Mouse (Mus musculus) mouse trophoblast stem cell (cell line): ENCODE results near the gene Tomm40.
"Not testable (repeated sequence)": the region's sequence is repeated elsewhere in the genome, so short reads cannot be mapped to it uniquely, and the experiment has no call there.

Experiments used
- in situ Hi-C, 2 experiments: fragments of 300-500 bp; cut with MseI, MboI; formaldehyde crosslinking; loops; 2 replicates in 1 of 2; 3 replicates in 1 of 2; pipeline ENCODE4 v1.15.1; 2025

Tomm40 gene

DNA sequence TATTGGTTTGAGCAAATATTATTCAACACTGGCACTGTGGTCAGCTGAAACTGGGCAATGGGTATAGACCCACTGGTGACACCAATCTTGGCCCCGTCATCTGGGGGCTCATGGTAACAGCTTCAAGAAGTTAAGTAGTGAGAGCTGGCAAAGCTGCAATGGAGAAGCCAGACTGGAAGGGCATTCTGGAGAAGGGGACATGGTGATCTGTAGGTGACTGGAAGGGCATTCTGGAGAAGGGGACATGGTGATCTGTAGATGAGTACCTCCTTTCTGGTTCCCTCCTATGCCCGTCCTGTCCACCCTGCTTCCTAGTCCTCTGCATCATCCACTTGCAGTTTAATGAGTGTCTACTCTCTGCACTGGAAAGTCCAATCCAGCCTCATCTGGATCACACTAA is 26.6 kb downstream of the Tomm40 start:
- in situ Hi-C loops, result no loop called here

DNA sequence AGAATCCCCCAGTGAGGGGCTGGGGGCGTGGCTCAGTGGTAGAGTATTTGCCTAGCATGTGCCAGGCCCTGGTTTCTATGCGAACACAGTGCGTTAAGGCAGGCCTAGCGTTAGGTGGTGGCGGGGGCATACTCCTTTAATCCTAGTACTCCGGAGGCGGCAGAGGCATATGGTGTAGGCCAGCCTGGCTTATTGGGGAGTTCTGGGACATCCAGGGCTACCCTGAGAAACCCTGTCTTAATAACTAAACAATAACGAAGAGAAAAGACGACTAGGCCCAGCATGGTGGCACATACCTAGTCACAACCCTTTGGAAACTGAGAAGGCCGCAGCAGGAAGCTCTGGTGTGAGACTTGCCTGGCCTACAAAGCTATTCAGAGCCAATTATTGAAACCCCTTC is 27.1 kb downstream of the Tomm40 start:
- in situ Hi-C loops, result no loop called here

DNA sequence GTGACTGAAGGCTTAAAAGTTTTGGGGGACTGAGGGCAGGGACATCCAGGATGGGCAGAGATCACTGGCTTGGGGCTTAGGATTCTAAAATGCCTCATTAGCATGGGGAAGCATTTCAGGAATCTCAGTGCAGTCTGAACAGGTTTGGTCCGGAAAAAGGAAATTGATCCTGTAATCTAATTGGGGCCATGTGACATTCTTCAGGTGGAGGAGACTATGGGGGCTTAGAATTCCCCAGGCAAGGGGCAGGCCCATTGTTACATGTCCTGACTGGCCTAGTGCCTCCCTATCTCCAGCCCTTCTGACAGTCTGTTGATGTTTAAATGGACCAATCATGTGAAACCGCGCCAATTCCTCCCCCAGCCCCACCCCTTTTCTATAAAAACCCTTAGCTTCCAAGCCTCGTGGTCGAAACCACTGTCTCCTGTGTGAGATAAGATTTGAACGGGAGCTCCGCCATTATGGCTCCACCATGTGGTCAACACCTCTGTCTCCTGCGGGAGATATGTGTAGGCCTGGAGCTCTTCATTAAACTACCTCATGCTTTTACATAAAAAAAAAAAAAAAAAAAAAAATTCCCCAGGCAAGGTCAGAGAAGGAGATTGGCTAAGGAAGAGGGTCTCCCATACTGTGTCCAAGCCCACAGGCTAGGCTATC is 28.2 kb downstream of the Tomm40 start:
- in situ Hi-C loops, result not testable (repeated sequence)

DNA sequence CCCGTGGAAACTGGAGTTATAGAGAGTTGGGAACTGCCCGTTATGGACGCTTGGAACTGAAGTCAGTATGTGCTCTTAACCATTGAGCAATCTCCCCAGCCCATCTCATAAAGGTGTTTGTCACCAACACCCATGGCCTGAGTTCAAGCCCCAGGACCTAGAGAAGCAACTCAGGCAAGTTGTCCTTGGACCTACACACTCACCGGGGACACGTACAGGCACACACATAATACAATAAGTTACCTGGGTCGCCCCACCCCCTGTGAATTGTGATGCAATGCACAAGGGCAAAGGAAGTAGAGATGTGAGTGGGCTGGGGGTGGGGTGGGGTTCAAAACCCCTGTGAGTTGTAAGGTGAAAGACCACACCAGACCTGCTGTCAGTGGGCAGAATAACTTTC is 28.7 kb downstream of the Tomm40 start:
- in situ Hi-C loops, result no loop called here

DNA sequence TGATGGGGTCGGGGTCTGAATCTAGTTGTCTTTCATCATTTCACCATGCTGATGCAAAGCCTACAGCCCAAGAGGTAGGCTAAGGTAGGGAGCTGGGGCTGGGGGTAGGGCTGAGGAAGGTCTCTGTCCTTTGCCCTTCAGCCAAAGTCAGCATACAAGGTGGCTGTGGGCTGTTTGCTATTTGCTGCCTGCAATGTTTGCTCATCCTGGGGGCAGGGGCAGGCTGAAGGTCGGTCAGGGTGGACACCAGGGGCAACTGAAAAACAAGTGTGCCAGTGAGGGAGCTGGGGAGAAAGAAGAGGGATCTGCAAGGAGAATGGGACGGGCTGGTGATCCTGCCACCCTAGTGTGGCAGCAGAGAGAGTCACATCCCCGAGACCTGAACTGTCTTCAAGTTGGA is 29.9 kb downstream of the Tomm40 start:
- in situ Hi-C loops, result no loop called here

DNA sequence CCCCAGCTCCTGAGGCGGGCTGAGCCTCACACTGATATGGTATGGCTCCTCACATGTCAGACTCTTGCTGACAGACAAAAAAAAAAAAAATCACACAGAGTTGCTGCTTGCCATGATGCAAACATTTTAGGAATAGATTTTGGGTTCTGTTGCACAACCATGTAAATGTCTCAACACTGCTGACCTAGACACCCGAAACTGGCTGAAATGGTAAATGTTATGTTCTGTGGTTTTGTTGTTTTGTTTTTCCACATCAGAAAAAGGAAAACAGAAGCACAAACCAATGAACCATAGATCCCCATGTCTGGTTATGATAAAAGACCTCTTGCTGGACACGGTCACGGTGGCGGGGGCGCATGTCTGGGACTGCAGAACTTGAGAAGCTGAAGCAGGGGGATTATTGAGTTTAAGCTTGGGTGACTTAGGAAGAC is 31.5 kb downstream of the Tomm40 start:
- in situ Hi-C loops, result no loop called here

DNA sequence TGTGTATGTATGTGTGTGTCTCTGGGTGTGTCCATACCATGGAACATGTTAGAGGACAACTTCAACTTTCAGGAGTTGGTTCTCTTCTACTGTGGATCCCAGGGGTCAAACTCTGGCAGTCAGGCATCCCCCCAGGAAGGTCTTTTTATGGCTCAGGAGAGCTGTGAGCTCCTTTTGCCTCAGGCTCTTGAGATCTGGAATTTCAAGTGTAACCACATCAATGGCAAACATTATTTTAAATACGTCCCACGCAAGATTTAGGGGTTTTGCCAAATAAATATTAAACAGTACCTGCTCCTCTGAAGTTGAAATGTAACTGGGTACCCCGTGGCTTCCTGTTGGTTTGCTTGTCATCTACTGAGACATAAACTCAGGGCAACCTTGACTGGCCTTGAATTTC is 32.3 kb downstream of the Tomm40 start:
- in situ Hi-C loops, result no loop called here

DNA sequence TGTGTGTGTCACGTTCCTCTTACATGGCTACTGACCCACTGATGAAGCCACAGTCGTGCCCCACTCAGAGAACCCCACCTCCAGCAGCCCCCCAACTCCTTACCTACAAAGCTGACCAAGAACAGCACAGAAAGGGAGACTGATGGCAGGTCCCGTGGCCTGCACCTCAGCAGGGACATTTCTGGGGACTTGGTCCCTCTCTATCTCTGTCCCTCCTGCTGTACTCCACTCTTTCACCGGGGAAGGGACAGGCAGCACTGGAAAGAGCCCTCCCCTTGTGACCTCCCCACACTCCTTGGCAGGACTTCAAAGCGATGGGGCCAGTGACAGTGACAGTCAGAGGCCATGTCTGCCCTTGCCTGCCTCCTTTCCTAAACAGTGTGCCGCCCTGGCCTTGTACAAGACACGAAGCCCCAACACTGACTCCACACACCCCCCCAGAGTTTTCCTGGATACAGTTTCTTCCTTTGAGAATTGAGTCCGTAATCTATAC is 34.0 kb downstream of the Tomm40 start, which contains the start of the genes Gm44805 and Apoc4:
Gene Gm44805, minus strand, starts transcription at position 222 of the 493 bp plus-strand sequence.
Gene Apoc4, minus strand, starts transcription at position 278 of the 493 bp plus-strand sequence.
- in situ Hi-C loops, result no loop called here

DNA sequence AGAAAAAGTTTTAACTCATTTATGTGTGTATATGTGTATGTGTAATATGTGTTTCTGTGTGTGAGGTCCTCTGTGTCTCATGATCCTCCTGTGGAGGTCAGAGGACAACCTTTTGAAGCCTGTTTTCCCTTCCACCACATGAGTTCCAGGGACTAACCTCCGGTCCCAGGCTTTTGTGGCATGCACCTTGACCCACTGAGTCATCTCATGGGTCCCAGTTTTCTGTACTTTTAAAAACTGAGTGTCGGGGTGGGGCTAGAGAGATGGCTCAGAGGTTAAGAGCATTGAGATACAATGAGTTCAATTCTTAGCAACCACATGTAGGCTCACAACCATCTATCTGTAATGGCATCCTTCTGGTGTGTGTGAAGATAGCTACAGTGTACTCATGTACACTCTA is 34.5 kb downstream of the Tomm40 start:
- in situ Hi-C loops, result no loop called here

DNA sequence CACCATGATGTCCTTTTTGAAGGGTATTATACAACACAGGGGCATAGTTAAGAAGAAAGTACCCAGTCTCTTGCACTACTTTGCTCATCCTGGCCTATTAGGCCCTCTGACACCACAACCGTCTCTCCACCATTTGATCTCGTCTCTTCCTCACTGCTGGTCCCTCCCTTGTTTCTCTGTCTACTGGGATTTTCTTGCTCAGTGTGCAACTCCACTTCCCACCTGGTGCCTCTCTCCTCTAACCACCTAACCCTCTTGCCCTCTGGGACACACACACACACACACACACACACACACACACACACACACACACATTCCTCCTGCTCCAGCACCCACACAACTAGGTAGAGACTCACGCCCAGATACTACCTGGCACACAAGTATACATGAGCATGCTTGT is 36.3 kb downstream of the Tomm40 start:
- in situ Hi-C loops, result no loop called here

DNA sequence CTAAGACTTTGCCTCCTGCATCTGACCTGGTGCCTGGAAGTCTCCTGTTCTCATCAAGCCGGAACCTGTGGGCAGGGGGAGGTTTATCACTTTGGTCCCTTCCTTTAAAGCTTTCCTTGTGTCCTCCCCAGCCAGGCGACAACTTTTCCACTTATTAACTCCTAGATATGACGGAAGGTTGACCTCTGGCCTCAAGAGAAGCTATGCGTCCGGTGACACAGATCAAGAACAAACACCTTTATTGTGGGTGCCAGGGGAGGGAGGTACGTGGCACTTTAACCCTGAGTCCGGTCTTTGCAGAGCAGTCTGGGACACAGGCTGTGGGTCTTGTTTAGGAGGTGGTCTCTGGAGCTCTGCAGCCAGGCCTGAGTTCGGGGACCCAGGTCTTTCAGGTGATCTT is 37.4 kb downstream of the Tomm40 start, which contains the start of gene Apoc2:
Gene Apoc2, minus strand, starts transcription at position 70 of the 400 bp plus-strand sequence.
- in situ Hi-C loops, result no loop called here

DNA sequence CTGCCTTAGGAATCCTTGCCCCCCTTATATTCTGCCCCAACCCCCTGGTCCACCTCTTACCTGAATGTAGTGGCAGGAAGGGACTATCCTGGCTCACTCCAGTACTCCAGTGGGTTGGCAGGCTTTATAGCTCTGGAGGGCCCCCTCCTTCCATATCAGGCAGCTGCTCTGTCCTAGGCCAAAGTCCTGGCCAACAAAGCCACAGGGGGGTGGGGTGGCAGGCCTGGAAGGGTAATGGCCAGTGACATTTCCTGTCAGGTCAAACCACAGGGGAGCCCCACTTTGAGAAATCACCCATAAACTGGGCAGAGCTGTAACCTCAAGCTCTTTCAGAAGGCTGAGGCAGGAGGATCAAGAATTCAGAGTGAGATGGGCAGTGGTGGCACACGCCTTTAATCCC is 38.6 kb downstream of the Tomm40 start:
- in situ Hi-C loops, result no loop called here

DNA sequence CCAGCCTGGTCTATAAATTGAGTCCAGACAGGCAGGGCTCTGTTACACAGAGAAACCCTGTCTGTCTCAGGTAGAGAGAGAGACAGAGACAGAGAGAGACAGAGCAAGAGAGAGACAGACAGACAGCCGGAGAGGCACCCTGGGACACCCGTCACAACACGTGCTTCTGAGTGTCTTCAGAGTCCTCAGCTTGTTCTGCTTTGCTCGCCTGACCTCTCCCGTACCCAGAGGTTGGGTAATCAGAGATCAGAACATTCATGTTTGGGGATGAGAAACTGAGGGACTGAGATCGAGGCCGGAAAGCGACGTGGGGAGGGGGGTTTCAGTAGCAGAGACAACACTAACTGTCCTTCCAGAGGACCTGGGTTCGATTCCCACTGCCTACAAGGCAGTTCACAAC is 39.4 kb downstream of the Tomm40 start:
- in situ Hi-C loops, result no loop called here

DNA sequence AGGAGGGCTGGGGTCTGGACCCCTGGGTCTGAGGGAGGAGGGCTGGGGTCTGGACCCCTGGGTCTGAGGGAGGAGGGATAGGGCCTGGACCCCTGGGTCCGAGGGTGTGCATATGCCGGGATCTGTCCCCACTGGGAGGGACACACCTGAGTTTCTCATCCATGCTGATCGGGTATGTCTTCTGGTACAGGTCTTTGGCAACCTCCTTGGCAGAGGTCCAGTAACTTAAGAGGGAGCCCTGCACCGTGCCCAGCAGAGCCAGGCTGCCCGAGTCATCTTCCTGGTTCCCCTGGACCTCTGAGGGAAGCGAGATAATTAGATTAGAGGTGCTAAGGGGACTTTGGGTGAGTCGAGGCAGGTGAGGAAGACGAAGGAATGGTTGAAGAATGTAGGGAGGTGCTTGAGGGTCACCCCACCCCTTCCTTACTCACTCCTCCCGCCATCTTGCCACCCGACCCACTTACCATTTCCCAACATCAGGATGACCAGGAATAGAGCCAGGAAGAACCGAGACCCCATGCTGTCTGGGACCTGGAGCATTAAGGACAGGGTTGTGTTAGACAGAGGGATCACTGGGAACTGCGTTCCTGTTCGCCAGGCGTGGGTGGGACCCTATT is 42.0 kb downstream of the Tomm40 start:
- in situ Hi-C loops, result no loop called here

DNA sequence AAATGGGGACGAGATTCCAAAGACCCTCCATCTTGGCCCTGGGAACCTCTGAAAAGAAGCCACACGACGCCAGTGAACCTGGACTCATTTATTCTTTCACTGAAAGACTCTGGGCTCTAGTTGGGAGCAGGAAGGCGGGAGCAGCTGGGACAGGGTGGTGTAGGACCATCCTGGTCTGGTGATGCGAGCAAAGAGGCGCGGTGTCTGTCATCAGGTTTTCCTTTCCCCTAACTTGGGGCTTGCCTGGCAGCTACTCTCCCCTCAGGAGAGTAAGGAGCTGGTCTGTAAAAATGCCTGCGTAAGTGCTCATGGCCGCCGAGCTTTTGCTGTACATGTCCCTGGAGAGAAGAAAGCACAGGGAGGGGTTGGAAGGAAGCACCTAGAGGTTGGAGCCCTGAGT is 43.7 kb downstream of the Tomm40 start:
- in situ Hi-C loops, result no loop called here

DNA sequence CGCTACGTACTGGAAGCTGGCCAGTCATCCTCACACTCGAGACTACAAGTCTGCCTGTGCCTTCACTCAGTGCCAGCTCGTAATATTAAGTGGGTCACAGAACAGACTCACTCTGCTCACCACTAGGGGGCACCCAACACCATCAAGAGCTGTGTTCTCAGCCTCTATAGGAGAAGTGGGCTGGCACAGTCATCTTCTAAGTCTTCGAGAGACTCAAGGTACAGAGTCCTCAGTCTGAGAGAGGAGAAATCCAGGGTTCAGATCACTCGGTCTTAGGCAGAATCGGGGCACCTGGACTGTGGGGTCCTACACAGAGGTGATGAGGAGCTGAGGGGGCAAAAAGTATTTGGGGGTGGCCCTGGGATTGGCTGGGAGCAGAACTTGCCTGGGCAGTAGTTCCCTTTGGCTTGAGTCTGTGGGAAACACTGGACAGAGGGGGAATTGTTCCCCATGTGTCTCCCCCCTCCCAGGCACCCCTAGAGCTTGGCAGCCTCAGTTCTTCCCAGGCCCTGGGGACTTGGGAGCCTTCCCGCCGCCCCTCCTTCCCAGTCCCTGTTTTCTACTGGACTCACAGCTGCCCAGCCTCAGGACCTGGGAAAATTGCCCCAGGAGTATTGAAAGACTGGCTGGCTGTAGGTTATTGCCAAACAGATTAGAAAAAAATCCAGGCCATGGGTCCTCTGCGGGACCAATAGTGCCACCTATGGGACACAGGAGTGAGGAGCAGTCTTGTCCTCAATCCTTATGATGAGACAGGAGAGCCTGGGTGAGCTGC is 46.1 kb downstream of the Tomm40 start:
- in situ Hi-C loops, result loop anchor here in 1 of 2 experiments (5.0 kb wide), 1 partner anchor 33 kb away; no protein-coding TSS in a partner anchor

DNA sequence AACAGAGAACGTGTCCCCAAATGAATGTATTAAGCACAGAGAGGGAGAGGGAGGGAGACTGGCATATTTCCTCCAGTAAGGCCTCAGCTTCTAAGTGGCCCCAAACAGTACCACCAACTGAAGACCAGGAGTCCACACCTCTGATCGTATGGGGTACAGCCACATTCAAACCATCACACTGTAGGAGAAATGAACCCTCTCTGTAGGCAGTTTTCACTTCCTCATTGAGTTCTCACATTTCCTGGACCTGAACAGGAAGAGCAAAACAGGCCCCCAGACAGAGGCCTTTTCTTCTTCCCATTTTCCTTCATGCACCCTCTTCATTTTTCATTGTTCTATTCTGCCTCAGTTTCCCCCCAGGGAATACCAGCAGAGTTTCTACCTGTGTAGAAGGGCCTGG is 47.8 kb downstream of the Tomm40 start:
- in situ Hi-C loops, result loop anchor here in 1 of 2 experiments (5.0 kb wide), 1 partner anchor 35 kb away; no protein-coding TSS in a partner anchor

DNA sequence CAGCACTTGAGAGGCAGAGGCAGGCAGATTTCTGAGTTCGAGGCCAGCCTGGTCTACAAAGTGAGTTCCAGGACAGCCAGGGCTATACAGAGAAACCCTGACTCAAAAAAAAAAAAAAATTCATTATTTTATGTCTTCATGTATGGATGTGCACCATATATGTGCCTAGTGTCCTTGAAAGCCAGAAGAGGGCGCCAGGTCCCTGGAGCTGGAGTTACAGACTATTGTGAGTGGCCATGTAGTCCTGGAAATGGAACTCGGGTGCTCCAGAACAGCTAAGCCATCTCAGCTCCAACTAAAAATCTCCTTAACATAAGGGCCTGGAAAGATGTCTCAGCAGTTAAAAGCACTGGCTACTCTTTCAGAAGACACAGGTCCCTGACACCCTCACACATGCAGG is 48.5 kb downstream of the Tomm40 start:
- in situ Hi-C loops, result loop anchor here in 1 of 2 experiments (5.0 kb wide), 1 partner anchor 36 kb away; no protein-coding TSS in a partner anchor

DNA sequence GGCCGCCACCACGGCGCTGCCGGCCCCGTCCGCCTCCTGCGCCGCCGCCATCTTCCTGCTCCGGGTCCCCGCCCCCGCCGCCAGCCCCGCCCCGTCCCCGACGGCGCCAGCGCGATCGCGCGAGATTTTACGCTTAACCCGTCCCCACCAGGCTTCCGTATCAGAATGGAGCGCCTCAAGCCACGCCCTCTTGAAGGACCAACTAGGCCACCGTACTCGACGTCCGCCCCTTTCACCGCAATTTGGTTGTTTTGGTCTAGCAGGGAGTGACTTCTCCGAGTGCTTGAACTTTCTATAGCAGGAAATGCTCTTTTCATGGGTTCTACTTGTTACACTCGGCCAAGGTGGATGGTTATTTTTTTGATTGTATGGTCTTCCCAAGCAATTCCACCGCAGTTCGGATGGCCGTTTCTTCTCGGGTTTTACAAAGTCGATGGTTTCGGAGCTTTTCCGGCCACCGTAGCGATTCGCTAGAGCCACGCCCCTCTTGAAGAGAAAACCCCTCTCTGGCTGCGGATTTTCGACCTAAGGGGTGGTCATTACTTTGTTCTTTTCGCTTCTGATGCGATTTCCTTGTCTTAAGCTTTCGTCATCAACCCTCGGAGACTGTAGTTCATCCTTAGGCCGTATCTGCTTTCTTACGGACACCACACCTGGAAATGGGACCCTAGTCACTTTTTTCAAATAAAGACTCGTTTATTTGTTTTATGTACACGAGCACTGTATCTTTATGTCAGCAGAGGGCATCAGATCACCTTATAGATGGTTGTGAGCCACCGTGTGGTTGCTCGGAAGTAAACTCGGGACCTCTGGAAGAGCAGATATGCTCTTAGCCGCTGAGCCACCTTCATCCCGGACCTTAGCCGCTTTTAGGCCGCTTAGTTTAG is 50.0 kb downstream of the Tomm40 start, which contains the start of gene Clptm1:
Gene Clptm1, minus strand, starts transcription at position 79 of the 887 bp plus-strand sequence.
- in situ Hi-C loops, result loop anchor here in 1 of 2 experiments (5.0 kb wide), 1 partner anchor 37 kb away; no protein-coding TSS in a partner anchor

DNA sequence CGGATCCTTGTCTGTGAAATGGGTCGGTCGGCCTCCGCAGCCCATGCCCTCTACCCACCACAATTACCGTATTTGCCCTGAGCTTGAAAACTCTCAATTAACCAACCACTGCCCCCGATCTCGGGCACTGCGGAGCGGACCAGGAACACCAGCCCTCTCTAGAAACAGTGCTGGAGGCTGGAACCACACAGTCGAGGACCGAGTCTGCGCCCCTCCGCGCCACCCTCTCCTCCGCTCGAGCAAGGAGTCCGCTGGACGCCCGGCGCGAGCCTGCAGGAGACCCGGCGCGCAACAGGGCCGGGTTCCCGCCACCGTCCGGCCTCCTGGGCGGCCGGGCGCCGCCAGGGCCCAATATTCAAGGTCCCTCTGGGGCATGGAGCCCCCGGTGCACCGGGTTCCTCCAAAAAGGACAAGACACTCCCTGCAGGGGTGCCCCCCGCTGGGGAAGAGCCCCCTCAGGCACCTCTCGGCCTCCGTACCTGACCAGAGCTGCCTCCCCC is 50.7 kb downstream of the Tomm40 start:
- in situ Hi-C loops, result no loop called here

DNA sequence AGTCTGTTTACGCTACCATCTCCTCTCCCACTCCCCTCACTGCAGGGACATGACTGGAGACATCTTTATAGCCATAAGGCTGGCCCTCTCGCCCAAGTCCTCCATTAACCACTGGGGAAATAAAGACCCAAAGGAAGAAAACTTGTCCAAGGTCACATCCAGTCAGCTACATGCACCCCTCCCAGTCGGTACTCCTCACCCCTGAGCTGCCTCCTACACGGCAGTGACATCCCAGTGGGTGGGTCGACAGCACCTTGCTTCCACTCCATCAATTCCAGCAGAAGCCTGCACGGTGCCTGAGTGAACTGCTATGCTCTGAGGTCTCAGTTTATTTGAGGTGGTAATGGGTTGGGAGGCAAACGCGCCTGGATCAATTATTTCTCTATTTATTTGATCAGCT is 51.3 kb downstream of the Tomm40 start:
- in situ Hi-C loops, result no loop called here
